Mouse (Mus musculus): ENCODE results near the gene Clpb.
"Not testable (repeated sequence)": the region's sequence is repeated elsewhere in the genome, so short reads cannot be mapped to it uniquely, and the experiment has no call there.

Gene Clpb

DNA sequence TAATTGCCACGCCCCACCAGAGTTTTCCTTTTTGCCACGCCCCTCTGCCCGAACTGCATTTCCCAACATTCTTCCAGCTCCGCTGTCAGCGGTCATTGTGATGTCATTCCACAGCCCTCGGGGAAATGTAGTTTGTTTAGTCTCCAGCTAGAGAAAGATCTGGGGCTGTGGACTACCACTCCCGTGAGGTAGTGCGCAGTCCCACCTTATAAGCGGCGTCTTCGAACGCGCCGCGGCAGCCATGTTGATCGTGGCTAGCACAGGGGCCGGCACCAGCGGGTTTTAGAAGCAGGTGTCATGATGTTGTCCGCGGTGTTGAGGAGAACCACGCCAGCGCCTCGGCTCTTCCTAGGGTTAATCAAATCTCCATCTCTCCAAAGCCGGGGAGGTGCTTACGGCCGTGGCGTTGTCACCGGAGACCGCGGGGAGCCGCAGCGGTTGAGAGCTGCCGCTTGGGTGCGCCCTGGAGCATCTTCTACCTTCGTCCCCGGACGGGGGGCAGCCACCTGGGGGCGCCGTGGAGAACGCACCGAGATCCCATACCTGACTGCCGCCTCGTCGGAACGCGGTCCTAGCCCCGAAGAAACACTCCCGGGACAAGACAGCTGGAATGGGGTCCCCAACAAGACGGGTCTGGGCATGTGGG is at the start of gene Clpb:
Clpb (plus strand) TSS at position 120 of the 646 bp plus-strand sequence.
- DNase-seq: peak; percentile 90

DNA sequence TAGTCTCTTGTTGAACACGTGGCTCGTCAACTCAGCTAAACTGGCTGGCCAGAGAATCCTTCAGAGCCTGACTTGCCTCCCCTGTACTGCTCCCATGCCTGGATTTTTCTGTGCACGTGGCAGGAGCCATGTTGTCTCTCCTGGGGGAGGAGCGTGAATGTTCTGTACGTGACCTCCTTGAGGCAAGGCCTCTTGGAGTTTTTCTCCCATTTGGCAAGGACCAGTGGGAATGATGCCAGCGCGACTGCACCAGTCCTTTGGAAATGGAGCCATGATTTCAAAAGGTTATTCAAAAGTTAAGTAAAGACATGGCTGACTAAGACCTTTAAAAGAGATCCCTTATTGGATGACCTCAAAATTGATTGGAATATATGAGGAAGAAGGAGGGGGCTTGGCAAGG is 48.0 kb upstream of the Clpb start:
- DNase-seq: no peak

DNA sequence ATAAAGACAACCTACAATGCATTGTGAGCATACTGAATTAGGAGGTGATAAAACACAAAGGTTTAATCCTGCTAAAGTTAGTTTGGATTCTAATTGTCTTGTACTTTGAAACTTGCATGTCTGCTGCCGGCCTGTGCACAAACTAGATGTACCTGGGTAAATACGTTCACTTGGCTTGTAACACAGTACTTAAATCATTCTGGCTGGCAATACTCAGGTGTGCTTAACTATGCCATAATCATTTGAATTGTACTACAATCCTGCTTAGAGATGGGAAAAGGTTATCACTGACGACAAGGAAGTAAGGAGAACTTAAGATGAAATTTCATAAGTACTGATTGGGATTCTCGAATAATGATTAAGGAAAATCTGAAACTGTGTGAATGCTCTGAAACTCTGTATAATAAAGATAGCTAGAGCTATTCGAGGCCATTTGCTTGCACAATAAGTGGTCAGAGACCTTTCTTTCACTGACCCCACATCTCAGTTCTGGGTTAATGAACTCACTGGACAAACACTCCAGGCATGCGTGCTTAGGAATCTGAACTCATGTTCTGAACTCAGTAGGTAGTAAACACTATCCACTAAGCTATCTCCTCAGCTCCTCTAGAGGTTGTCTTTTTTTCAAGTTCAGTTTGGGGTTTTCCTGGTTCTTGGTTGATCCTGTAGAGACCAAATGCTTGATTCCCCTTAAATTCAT is 47.1 kb upstream of the Clpb start:
- DNase-seq: no peak

DNA sequence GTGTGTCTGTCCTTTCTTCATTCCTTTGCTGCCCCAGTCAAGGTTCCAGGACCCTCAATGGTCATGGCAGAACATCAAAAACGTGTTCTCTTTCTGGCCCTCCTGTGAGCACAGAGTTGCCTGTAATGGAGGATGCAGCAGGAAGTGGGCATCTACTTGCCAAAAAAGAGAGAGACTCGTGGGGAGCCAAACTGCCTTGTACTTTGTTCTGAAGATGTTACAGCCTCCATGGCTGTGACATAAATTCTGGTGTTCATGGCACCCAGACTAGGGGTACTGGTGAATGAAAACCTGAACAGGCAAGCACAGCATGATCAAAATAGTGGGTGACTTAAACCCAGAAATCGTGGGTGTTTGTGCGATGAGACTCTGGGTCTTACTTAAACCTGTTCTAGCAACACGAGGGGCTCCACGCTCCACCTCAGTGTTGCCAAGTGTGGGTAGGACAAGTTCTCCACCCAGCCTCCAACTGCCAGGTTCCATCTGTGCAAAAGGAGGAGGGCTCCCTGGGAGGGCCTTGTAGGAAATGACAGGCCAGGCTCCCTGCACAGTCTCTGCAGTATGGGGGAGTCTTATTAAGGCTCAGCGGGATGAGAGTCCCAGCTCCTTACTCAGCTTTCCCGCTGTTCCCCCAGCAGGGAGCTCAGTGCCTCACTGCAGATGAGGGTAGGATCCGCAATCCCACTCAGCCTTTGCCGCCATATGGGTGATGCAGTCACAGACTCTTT is 45.8 kb upstream of the Clpb start:
- DNase-seq: no peak

DNA sequence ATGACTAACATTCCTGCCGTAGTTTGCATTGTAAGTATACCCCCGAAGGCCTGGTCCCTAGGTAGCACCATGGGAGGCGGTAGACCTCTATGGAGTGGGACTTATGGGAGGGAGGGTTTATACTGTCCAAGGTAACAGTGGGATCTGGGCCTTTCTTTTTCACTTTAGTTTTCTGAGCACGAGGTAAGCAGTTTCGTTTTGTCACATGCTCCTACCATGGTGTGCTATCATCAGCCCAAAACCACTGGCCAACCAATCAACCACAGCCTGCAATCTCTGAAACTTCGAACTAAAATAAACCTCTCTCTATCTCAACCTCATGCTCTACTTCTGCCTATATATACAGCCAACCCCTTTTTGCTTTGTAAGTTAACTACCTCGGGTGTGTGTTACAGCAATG is 45.2 kb upstream of the Clpb start:
- no peak for DNase-seq

DNA sequence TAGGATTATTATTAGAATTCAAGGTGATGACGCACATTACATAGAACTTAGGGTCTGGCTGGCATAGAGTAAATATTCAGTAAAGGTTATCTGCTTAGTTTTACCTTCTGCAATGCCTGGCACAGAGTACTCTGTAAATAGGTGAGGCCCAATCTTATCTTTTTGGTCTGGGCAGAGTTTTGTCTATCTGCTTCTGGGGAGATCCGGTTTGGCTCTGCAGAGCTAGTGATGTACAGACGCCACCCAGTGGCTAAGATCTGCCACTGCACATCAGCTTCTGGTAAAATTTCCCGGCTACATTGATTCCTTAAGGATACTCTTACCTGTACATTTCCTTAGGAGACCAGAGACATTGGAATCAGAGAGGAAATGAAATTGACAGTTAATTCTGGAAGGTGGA is 43.1 kb upstream of the Clpb start:
- peak; percentile 44 to 48 for DNase-seq

DNA sequence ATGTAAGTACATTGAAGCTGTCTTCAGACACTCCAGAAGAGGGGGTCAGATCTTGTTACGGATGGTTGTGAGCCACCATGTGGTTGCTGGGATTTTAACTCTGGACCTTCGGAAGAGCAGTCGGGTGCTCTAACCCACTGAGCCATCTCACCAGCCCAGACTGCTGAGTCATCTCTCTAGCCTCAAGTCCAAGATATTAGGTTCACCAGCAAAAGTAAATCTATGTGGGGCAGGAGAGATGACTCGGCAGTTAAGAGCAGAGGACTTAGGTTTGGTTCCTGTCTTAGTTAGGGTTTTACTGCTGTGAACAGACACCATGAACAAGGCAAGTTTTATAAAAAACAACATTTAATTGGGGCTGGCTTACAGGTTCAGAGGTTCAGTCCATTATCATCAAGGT is 41.6 kb upstream of the Clpb start:
- not testable (repeated sequence) for DNase-seq

DNA sequence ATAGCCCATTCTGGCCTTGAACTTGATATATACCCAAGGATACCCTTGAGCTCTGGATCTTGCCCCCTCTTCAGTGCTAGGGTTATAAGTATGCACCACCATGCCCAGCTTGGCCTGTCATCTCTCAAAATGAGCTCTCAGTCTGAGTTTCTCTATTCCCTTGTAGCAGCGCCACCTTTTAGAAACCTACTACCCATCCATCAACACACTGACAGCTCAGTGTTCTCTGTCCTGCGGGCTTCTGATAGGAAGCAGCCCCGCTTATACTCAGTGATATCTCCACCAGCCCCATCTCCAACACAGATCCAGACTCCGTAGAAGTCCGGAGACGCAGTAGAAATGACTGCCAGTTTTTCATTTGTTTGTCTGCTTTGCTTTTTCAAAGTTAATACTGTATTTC is 39.1 kb upstream of the Clpb start:
- no peak for DNase-seq

DNA sequence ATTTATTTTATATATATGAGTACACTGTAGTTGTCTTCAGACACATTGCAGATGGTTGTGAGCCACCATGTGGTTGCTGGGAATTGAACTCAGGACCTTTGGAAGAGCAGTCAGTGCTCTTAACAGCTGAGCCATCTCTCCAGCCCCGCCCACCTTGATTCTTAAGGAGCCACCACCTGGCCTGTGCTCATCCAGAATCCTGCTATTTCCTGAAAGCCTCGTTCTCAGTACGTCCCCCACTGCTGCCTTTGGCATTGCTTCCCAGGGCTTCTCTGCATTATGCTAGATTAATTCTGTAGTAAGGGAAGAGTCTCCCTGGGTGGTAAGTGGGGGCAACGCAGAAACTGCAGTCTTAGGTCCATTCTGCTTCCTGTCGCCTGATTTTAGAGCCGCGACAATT is 36.3 kb upstream of the Clpb start:
- DNase-seq: not testable (repeated sequence)

DNA sequence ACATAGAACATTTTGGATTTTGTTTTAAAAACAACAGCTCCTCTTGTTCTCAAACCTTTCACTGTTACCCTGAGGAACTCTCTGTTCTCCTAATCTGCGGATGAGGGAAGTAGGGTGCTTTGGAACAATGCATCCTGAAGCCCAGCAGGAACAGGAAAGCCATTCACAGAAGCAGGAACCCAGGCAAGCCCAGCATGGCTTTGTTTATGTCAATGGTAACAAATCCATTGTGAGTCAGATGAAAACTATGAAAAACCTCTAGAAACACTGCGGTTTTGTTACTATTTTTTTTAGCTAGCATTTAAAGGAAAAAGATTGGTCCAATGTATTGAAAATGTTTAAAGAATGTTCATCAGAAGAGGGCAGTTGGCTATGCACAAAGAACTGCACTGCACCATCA is 35.0 kb upstream of the Clpb start:
- no peak for DNase-seq

DNA sequence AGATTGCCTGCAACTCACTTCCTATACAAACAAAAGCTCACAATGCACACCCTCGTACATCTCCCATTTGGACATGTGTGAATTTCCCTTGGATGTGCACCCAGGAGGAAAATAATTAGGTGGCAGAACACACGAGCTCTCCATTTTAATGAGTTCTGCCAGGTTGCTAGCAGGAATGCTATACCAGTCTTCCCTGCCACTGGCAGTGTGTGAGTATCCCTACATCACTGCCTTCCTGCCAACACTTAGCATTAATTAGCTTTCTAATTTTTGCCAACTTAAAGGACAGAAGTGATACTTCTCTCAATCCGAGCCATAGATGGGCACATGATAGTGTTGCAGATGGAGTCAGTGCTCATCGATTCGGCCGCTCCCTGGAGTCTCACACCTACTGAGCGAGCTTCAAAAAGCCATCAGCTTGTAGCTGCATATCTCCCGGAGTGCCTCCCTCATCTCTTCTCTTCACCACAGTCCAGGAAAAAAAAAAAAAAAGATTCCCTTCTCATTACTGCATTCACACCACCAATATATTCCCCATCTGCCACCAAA is 29.7 kb upstream of the Clpb start:
- DNase-seq: no peak

DNA sequence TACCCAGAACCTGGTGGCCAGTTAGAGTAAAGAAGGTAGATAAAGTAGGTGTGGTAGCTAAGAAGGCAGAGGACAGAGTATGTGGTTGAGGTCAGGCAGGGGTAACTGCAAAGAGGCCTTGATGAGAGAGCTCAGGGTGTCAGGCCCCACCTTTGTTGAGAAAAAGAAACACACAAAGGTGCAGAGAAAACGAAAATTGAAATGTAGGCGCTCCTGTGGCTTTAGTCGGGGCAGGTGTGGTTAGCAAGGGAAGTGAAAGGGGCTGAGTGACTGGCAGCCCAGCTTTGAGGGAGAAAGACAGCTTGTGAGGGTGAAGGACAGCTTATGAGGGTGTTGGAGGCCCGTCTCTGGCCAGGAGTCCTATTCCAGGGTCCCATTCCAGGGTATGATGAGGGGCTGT is 28.9 kb upstream of the Clpb start:
- no peak for DNase-seq

DNA sequence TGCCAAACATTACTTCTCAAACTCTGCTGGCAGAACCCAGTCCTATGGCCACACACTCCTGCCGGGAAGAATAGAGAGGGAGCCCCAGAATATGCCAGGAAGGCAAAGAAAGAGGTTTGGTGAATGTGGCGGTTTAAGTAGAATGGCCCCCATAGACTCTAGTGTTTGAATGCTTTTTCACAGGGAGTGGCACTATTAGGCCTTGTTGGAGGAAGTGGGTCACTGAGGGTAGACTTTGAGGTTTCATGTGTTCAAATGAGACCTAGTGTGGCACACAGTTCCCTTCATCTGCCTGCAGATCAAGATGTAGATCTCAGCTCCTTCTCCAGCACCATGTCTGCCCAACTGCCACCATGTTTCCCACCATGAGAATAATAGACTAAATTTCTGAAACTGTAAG is 27.4 kb upstream of the Clpb start:
- DNase-seq: no peak

DNA sequence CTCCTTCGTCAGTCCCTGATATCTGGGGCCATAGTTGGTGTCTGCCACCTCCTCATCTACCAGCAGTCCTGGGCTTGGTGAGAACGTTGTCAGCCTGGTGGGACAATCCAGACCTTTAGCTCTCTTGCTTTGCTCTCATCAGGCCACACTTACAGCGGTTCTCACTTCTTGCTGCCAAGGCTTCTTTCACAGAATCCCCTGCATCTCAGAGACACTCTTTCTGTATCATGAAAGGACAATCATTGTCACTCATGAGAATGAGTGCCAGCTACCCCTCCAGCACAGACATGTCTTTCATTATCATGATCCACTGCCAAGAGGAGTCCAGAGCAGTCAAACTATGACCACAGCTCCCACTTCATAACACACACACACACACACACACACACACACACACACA is 19.6 kb upstream of the Clpb start:
- DNase-seq: no peak

DNA sequence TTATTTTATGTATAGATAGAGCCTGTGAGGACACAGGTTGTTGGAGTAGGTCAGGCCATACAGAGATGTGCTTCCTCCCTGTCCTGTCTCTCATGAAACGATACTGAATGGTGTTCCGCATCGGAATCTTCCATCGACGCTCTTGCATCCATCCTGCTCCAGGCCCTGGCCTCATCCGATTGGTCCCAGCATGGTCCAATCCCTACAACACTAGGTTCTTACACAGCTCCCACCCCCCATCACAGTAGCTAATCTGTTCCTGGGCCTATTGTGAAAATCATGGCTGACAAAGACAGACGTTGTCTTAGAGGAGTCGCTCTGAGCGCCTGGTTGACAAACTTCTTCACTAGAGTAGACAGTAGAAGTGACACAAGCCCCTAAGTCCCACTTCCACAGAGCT is 13.7 kb upstream of the Clpb start:
- no peak for DNase-seq

DNA sequence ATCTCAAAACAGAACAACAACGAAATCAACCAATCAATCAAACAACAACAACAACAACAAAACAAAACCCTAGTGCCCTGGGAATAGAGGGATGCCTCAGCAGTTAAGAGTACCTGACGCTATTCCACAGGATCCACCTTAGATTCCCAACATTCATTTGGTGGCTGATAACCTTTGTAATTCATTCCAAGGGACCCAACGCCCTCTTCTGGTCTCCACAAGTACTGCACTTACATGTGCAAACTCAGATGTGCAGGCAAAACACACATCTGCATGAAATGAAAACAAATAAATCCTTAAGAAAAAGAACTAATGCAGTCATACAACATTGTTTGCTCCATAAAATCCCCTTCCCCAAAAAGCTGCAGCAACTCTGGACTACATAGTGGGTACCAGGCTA is 12.9 kb upstream of the Clpb start:
- DNase-seq: peak; percentile 30 to 40

DNA sequence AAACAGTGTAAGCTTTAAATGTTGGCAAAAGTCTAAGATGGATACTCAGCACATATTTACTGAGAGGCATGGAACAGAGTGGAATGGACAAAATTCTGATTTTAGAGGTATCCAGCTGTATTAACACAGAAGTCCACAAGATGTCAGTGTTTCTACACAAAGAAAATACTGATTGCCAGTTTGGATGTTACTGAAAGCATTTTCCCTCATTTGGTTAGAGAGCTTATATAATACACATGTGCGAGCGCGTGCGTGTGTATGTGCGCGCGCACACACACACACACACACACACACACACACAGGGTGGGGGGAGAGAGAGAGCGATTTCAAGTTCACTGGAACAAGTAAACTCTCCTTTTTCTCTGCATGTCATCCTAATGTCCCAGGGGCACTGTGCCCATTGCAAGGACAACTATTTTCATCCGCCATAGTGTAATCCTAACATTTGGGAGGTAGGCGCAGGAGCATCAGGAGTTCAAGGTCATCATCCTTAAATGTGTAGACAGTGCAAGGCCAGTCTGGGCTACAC is 9.7 kb upstream of the Clpb start:
- peak; percentile 12 to 15 for DNase-seq

DNA sequence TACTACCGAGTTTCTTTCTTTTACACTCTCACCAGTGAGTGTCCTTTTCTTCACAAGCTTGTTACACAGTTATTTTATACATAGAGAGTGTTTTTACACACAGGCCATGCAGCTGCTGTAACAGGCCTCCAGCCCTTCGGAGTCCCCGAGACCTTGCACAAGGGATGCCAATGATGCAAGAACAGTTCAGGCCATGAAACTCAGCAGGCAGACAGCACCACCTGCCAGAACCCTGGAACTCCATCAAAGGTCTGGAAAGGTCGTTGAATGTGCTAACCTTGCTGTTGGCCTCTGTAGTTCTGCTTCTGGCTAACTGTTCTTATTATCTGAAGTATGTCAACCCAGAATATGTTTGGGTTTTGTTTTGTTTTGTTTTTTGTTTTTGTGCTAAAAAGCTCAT is 8.5 kb upstream of the Clpb start:
- no peak for DNase-seq

DNA sequence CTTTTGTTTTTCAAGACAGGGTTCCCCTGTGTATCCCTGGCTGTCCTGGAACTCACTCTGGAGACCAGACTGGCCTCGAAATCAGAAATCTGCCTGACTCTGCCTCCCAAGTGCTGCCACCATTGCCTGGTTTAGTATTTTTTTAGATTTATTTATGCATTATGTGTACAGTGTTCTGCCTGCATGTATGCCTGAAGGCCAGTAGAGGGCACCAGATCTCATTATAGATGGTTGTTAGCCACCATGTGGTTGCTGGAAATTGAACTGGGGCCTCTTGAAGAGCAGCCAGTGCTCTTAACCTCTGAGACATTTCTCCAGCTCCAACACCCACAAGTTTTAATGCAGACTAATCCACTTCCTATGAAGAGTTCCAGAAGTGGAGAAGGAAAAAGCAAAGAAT is 1.4 kb upstream of the Clpb start:
- peak; percentile 26 to 29 for DNase-seq

DNA sequence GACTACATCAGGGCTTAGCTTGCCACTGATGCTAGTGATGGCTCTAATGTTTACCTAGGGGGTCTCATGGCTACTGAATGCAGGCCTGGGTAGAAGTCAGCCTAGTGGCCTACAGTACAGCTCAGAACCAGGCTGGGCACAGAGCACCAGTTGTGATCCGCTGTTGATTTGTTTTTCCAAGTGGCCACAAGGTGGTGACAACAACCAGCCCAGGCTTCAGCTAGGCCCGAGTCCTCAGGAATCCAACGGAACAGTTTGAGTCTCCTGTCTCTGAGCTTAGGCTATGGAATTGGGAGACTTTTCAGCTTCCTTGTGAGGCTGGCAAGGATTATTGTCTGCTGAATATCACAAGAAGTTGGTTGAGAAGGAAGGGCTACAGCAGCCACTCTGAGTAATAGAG is 3.1 kb downstream of the Clpb start:
- DNase-seq: no peak

DNA sequence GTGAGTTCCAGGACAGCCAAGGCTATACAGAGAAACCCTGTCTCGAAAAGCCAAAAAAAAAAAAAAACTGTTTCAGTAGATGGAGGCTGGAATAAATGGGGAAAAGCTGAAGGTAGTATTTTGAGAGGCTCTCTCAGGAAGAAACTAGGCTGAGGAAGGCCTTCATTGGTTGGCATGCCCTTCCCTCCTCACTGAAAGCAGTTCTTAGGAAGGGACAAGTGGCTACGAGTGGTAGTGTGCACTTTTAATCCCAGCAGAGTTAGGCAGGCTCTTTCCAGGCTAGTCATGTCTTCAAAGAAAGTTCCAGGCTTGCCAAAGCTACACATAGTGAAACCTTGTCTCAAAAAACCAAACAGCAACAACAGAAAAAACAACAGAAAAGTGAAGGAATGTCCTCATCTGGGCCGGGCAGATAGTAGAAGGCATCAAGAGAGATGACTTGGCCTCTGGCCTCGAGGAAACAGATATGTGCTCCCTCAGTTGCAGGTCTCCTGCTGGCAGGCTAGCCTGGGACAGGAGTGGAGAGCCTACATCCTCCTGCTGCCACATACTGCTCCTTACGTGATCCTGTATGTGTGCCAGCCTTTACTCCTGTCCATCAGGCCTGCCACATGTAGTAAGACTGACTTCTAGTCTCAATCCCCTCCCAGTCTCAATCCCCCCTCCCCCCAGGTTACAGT is 8.3 kb downstream of the Clpb start:
- no peak for DNase-seq

DNA sequence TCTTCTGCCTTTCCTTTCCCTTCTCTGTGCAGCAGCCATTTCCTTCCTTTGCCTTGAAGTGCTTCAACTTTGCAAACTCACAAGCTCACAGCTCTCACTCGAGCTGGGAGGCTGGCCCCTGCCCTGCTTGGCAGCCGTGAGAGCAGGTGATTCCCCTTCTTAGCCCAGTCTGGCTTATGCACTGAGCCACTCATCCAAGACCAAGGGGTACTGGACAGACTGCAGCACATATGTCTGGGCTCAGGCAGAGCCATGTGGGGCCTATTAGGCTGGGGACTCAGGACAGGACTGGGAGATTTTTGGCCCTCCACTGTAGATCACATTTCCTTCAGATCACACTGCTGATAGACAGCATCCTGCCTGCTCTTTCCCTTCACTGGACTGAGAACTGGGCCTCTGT is 10.1 kb downstream of the Clpb start:
- DNase-seq: no peak

Measured in B cell, adult 2 months (primary cell).